Mouse (Mus musculus) adrenal gland, postnatal 14 days (tissue): Measurements from ENCODE around the gene Ppard. TPM values are rescaled to one million over a fixed set of nuclear protein-coding genes. Genes with fewer than 3 reads are reported as not detected.
A peak's percentile ranks its signal among the peaks of the same experiment; 100 is the strongest.

ENCODE experiments used
- DNase-seq: peaks from one replicate; pipeline ENCODE4 v3.0.0; 2021; ENCODE audit warnings: mixed read lengths
- total RNA-seq: library from RNA; stranded (reverse); gene quantifications from 2 replicates; pipeline ENCODE4 v1.2.3, GENCODE M21; 2021

Ppard gene
- total RNA-seq, 1 experiment from 2014 or later: 36.1 TPM

GRCm38 (mm10) chr17:28286133-28286532 lies 53.6 kb downstream of the Ppard start:
- no peak for DNase-seq

- DNase-seq: no peak
These were observed 54.5 kb downstream of the Ppard start for GRCm38 (mm10) chr17:28286964-28287363.

- peak; percentile 47 for DNase-seq
These were observed 55.1 kb downstream of the Ppard start for GRCm38 (mm10) chr17:28287578-28287977.

GRCm38 (mm10) chr17:28287980-28288379 lies 55.5 kb downstream of the Ppard start:
- no peak for DNase-seq

GRCm38 (mm10) chr17:28290262-28290661 lies 57.8 kb downstream of the Ppard start:
- DNase-seq: peak; percentile 92

GRCm38 (mm10) chr17:28290671-28291070 lies 58.2 kb downstream of the Ppard start:
- DNase-seq: peak; percentile 39

GRCm38 (mm10) chr17:28291346-28291745 lies 58.8 kb downstream of the Ppard start:
- no peak for DNase-seq

- peak; percentile 52 for DNase-seq
These were observed 61.2 kb downstream of the Ppard start for GRCm38 (mm10) chr17:28293716-28294115.

- DNase-seq: no peak
These were observed 62.2 kb downstream of the Ppard start for GRCm38 (mm10) chr17:28294449-28295333.

GRCm38 (mm10) chr17:28298888-28299287 lies 66.4 kb downstream of the Ppard start:
- no peak for DNase-seq

GRCm38 (mm10) chr17:28299669-28300320 lies 67.3 kb downstream of the Ppard start:
- peak; percentile 47 for DNase-seq

GRCm38 (mm10) chr17:28300323-28300722 lies 67.8 kb downstream of the Ppard start:
- no peak for DNase-seq

- DNase-seq: peak; percentile 45
These were observed 68.3 kb downstream of the Ppard start for GRCm38 (mm10) chr17:28300850-28301249.

- DNase-seq: peak; percentile 2
These were observed 72.7 kb downstream of the Ppard start for GRCm38 (mm10) chr17:28305172-28305571.

- DNase-seq: peak; percentile 90
These were observed 76.0 kb downstream of the Ppard start for GRCm38 (mm10) chr17:28308297-28309195.

GRCm38 (mm10) chr17:28310831-28311230 lies 78.3 kb downstream of the Ppard start:
- no peak for DNase-seq

GRCm38 (mm10) chr17:28311366-28312132 lies 79.0 kb downstream of the Ppard start:
- DNase-seq: no peak

GRCm38 (mm10) chr17:28312232-28313211 lies 80.0 kb downstream of the Ppard start:
- DNase-seq: peak; percentile 54

- peak; percentile 98 for DNase-seq
These were observed 80.8 kb downstream of the Ppard start, which contains the start of gene Fance for GRCm38 (mm10) chr17:28313212-28313879. Fance (plus strand) TSS chr17:28313519.

GRCm38 (mm10) chr17:28313880-28314225 lies 81.4 kb downstream of the Ppard start:
- DNase-seq: peak; percentile 60
